Mouse (Mus musculus) liver, adult 2 months (tissue): ENCODE data around the gene 4930469K13Rik.

ENCODE experiments used
- CTCF ChIP-seq: fragments of 200-500 bp; IDR thresholded peaks from 2 replicates; pipeline ENCODE4 v1.5.1; 2011; ENCODE audit warnings: low read depth, low read length, control low read depth
- POLR2A ChIP-seq: fragments of 200-500 bp; IDR thresholded peaks from 2 replicates; pipeline ENCODE4 v1.6.1; 2011; ENCODE audit warnings: low read length, control low read depth; ENCODE audit not compliant: insufficient read depth; ENCODE audit errors: extremely low read depth

DNA sequence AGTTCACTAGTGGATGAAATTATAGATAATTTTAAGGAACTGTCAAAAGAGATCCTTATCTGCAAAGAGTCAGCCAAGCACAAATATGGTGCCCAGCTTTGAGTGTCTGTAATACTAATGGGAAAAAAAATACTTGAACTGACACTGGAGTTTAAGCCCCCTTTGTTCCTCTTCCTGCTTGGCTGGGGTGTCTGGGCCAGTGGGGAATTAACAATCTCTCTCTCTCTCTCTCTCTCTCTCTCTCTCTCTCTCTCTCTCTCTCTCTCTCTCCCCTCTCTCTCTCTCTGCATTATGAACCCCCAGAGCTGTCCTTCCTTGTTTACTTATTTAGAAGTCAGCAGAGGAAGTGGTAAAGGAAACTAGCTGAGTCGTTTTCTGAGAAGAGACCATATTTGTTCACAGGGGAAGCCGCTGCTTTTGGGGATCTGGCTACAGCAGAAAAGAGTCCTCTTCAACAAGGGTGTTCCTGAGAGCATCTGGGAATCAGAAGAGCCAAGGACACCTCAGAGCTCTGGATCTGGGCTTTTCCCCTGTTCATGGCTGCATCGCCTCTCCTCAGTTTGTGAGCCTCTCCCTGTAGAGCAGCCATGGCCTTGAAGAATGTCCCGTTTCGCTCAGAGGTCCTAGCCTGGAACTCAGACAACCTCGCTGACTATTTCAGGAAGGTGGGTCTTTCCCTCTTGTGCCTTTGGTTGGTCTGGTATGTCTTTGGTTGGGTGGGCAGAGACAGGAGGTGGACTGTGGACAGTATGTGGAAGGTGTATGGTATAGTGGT lies 51.4 kb downstream of the 4930469K13Rik start, which contains the start of gene Lcp2:
- TF ChIP-seq POLR2A (no peak), CTCF (no peak)
